17 mouse cellular contexts compared by ENCODE assay signal in the genomic region with DNA sequence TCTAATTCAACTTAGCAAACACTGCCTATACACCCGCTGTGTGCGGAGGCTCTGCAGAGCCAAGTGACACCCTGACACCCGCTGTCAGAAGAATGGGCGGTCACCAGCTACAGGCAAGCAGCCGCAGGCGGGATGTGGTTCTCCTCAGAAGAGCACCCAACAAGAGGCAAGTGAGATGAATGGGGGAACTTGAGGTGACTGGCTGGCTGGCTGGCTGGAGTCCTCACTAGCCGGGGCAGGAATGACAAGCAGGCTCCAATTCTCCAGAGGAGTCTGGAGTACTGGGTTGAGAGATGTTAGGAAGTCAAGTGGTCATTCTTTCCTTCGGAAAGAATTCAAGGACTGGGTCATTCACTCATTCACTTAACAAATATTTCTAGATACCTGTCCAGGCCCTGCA. TPM values are rescaled to one million over a fixed set of nuclear protein-coding genes. Genes with fewer than 3 reads are reported as not detected.
DNase-seq lines count a peak whose midpoint lies in the region; ATAC-seq lines count a peak whose summit lies in the region.
"Had no signal": no experiment of that assay in that cellular context is flagged by ENCODE, and none has a peak within 500 bp of the region (broad histone marks: within the 10 kb centered on the region; RNA-seq: fewer than 3 reads in every experiment).

No protein-coding gene starts in this region.

- no peak overlapping the region for H3K4me2 ChIP-seq in forebrain, embryonic 13.5 days
- H3K4me2 ChIP-seq: heart, embryonic 13.5 days; limb, embryonic 15.5 days had no signal

- peak; percentile 81 for DNase-seq in lung, postnatal 36 days
- DNase-seq in thymus, postnatal 0 days (ENCODE audit: low spot score): peak; percentile 80
- no peak for DNase-seq in heart, adult 18-20 months
- no peak for DNase-seq in adrenal gland, adult 18-20 months (ENCODE audit: low spot score in 2 of 2)
- DNase-seq: cerebellum, adult 9-10 months; embryo, embryonic 11 days; gastrocnemius, postnatal 14 days; kidney, adult 9 months; right cerebral cortex, postnatal 25 days had no signal

- no peaks in the 10 kb centered on the region for H3K36me3 ChIP-seq in forebrain, embryonic 13.5 days (ENCODE audit: poor library complexity, severe bottlenecking)
- H3K36me3 ChIP-seq: heart, embryonic 13.5 days; limb, embryonic 15.5 days had no signal

- no peak overlapping the region for H3K9ac ChIP-seq in forebrain, embryonic 13.5 days
- H3K9ac ChIP-seq: heart, embryonic 13.5 days; limb, embryonic 15.5 days had no signal

- H3K27me3 ChIP-seq in forebrain, embryonic 13.5 days: no peaks in the 10 kb centered on the region; the same call in 1 of the 2 replicates
- H3K27me3 ChIP-seq: limb, embryonic 15.5 days had no signal

- no peak overlapping the region for H3K4me3 ChIP-seq in forebrain, embryonic 13.5 days
- H3K4me3 ChIP-seq: erythroblast, embryonic 14.5 days; heart, embryonic 13.5 days; layer of hippocampus, adult 2 months; limb, embryonic 15.5 days had no signal

- WGBS in forebrain, embryonic 13.5 days: 88% methylated on average over 8 of the region's 8 CpGs

- peak; percentile 97 for ATAC-seq in CD4-positive, CD25-positive, alpha-beta regulatory T cell, adult 4 months
- peak; percentile 67 to 75; a peak in 3 of 4 replicates for ATAC-seq in hematopoietic stem cell, adult 5-6 weeks (replicated peaks in 1 of 2; ENCODE audit: insufficient read depth in 1 of 2, low FRiP score in 2 of 2, low TSS enrichment in 1 of 2, low read depth in 1 of 2, poor library complexity in 2 of 2, severe bottlenecking in 2 of 2)
- no peak for ATAC-seq in forebrain, embryonic 13.5 days

- H3K9me3 ChIP-seq in forebrain, embryonic 13.5 days (replicated peaks): no peaks in the 10 kb centered on the region
- H3K9me3 ChIP-seq: heart, embryonic 13.5 days; limb, embryonic 15.5 days had no signal

- no peak overlapping the region for H3K27ac ChIP-seq in forebrain, embryonic 13.5 days
- H3K27ac ChIP-seq: heart, embryonic 13.5 days; layer of hippocampus, adult 2 months; limb, embryonic 15.5 days had no signal

- H3K4me1 ChIP-seq in forebrain, embryonic 13.5 days: peaks cover 5% of the 10 kb centered on the region

RNA-seq across cellular contexts. Expression of a gene that starts 14.4 kb away (rescaled TPM):
- 10 to 100 TPM; 48.1 to 54.3 TPM for polyA plus RNA-seq in CD4-positive, CD25-positive, alpha-beta regulatory T cell, adult 4 months (2017; shearing (Covaris generic))
- total RNA-seq in hematopoietic stem cell, adult 5-6 weeks (2017): 12.6 TPM in 2 replicates
- polyA plus RNA-seq in thymus, postnatal 0 days (2015; fragmentation: Nextera tagmentation; extraction: Ambion mirVana): 8.3 and 10.1 TPM in 2 replicates
- 2.5 and 2.9 TPM in 2 replicates for polyA plus RNA-seq in forebrain, embryonic 13.5 days (2015; fragmentation: Nextera tagmentation; extraction: Ambion mirVana)
- 10 to 100 TPM; 17.8 to 29.8 TPM for total RNA-seq in heart, adult 18-20 months (2021)
- total RNA-seq in adrenal gland, adult 18-20 months (2021): 10 to 100 TPM; 20.8 to 24.7 TPM

RNA-seq across cellular contexts. Expression of a gene that starts 58.2 kb away (rescaled TPM):
- polyA plus RNA-seq in CD4-positive, CD25-positive, alpha-beta regulatory T cell, adult 4 months (2017; shearing (Covaris generic)): 1 to 10 TPM; 1.4 to 2.8 TPM
- total RNA-seq in hematopoietic stem cell, adult 5-6 weeks (2017): 0.84 and 2.2 TPM in 2 replicates
- polyA plus RNA-seq in thymus, postnatal 0 days (2015; fragmentation: Nextera tagmentation; extraction: Ambion mirVana): 2.2 and 2.7 TPM in 2 replicates
- polyA plus RNA-seq in forebrain, embryonic 13.5 days (2015; fragmentation: Nextera tagmentation; extraction: Ambion mirVana): 1.9 and 2.1 TPM in 2 replicates
- total RNA-seq in heart, adult 18-20 months (2021): 10 to 100 TPM; 23.1 to 29.3 TPM
- total RNA-seq in adrenal gland, adult 18-20 months (2021): 10 to 100 TPM; 46.1 to 47.6 TPM
- total RNA-seq: CH12.LX had no signal

Comparison
In these comparisons a context has a peak if more than half of its experiments do, and no peak if none do; other contexts are left out.
1. DNase-seq: peak in lung, postnatal 36 days (single experiment) and thymus, postnatal 0 days (single experiment); none in heart, adult 18-20 months (0 of 2) and adrenal gland, adult 18-20 months (0 of 2).